Mouse (Mus musculus) adipose tissue, adult 10 weeks (tissue): ENCODE measurements around the gene Map3k11. TPM values are rescaled to one million over a fixed set of nuclear protein-coding genes. Genes with fewer than 3 reads are reported as not detected.

Experiments used
- polyA plus RNA-seq: library from polyadenylated mRNA; stranded (reverse); fragments of 350-450 nt; fragmentation: Illumina TruSeq; extraction: RNeasy Lipid Tissue Mini Kit (QIAGEN cat#74804); gene quantifications from one replicate; pipeline ENCODE4 v1.2.3, GENCODE M21; 2014; ENCODE audit warnings: low read depth, low replicate concordance

Map3k11 gene
- polyA plus RNA-seq: 28.7 TPM

GRCm38 (mm10) chr19:5688200-5689087, at the start of gene Map3k11, which contains the start of gene Pcnx3:
Map3k11 (plus strand) TSS chr19:5688742.
Pcnx3 (minus strand) TSS chr19:5688908.

DNA sequence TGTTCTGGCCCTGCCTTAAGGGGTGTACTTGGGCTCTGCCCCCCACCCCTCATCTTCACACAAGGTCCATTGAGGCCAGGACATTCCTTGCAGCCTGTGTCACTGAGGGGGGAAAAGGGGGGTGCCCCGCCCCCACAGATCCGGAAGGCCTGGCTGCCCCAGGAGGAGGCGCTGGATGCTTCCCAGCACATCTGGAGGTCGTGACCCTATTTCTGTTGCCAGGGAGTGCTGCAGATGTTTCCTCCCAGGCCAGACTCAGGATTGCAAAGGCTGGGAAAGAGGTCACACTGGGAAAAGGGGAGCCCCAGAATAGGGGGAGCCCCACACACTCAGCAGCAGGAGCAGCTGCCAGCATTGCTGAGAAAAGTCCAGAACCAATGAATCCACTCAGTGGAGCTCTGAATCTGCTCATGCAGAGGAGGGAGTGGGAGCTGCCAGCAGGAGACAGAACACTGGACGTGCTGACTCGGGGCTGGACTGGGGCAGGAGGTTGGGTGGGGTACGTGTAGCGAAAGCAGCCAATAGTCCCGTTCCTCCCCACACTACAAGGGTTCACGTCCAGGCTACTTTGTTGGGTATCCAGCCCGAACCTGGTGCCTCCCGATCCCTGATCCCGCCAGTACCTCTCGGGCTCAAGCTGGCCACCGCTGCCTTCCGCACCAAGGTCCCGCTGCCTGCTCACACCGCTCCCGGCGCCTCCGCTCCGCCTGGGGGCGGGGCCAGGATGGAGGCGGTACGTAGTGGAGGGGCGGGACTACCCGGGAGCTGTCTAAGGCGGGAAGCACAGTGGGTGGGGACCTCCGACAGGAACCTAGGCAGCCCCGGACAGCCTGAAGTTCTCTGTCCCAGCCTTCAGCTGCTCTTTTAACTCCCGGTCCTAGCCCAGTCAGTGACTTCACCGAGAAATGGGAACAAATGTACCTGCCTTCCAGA, 25.3 kb upstream of the Map3k11 start, which contains the start of gene Sipa1:
Gene Sipa1, minus strand, starts transcription at position 727 of the 933 bp plus-strand sequence.

GRCm38 (mm10) chr19:5704163-5704800, 15.7 kb downstream of the Map3k11 start, which contains the start of gene Kcnk7:
Kcnk7 (plus strand) TSS chr19:5704367.

GRCm38 (mm10) chr19:5725767-5726515, 37.4 kb downstream of the Map3k11 start, which contains the start of gene Ehbp1l1:
Ehbp1l1 (minus strand) TSS chr19:5726317.

DNA sequence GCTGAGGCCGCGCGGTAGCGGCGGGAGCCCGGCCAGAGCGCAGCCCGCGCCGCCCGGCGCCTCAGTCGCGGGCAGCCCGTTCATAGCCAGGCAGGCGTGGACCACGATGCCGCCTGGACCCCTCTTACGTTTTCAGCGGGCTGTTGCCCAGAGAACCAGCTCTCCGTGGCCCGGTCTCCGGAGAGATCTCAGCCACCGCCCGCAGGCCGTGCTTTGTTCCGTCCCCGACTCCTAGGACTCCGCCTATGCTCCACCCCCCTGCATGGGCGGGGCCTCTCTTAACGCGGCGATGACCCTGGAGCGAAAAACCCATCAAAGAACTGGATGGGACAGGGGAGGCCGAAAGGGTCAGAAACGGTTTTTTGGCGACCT, 40.9 kb downstream of the Map3k11 start, which contains the start of gene Fam89b:
Gene Fam89b, minus strand, starts transcription at position 210 of the 372 bp plus-strand sequence.

DNA sequence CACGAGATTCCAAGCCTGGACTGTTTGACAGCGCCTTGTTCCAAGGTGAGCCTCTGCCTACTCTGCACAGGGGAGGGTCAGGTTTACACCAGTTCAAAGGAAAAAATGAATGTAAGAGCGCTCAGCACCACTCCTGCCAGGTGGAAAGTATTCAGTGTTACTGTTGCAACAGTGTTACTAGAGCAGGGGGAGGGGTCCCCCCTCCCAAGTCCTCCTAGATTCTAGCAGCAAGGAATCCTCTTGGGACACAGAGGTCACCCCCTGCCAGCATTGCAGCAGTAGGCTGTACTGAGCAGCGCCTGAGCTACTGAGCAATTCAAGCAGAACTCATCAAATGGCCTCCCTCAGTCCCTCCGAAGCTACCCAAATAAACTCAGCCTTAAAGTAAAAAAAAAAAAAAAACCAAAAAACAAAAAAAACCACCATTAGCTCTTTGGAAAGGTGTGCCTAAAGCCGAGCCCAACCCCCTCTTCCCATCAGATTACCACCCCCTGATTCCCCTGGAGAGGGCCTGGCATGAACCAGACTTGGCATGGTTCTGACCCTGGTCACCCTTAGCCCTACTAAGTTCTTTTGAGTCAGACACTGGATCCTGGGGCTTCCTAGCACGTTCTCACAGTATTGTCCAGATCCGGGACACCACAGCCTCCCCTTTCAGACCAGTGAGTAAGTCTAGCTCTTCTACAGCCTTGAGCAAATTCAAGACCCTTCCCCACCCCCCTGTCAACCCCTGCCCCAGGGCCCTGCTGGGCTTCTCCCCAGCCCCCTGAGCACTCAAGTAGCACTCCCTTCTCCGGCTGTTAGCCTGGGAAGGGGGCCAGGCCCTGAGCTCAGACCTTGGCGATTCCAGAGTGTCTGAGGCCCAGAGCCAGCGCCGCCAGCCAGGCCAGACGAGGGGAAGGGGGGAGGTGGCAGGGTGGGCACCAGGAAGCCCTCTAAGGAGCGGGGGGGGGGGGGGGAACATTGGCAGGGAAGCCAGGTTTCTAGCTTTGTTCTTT, 52.1 kb downstream of the Map3k11 start, which contains the start of gene Ltbp3:
Gene Ltbp3, plus strand, starts transcription at position 585 of the 998 bp plus-strand sequence.

Other genes starting within 250 kb of the Map3k11 start
- 0.51 TPM for gene Fosl1, start 241.2 kb upstream of the Map3k11 start, polyA plus RNA-seq
- 7.1 TPM for gene Ccdc85b, start 230.8 kb upstream of the Map3k11 start, polyA plus RNA-seq
- 53.3 TPM for gene Fibp, start 228.1 kb upstream of the Map3k11 start, polyA plus RNA-seq
- 1.5 TPM for gene Ctsw, start 220.2 kb upstream of the Map3k11 start, polyA plus RNA-seq
- gene Efemp2, start 214.8 kb upstream of the Map3k11 start, polyA plus RNA-seq: 41.4 TPM
- gene Mus81, start 200.3 kb upstream of the Map3k11 start, polyA plus RNA-seq: 45.1 TPM
- gene Cfl1, start 198.3 kb upstream of the Map3k11 start, polyA plus RNA-seq: 533 TPM
- gene 1700020D05Rik, start 185.0 kb upstream of the Map3k11 start, polyA plus RNA-seq: 6.2 TPM
- 18.9 TPM for gene Snx32, start 178.2 kb upstream of the Map3k11 start, polyA plus RNA-seq
- 2.1 TPM for gene Ovol1, start 128.1 kb upstream of the Map3k11 start, polyA plus RNA-seq
- 5.9 TPM for gene Ap5b1, start 120.7 kb upstream of the Map3k11 start, polyA plus RNA-seq
- gene Rnaseh2c, start 86.9 kb upstream of the Map3k11 start, polyA plus RNA-seq: 47.8 TPM
- 43.1 TPM for gene Kat5, start 78.5 kb upstream of the Map3k11 start, polyA plus RNA-seq
- 47.9 TPM for gene Rela, start 51.3 kb upstream of the Map3k11 start, polyA plus RNA-seq
- 23.3 TPM for gene Sipa1, start 25.0 kb upstream of the Map3k11 start, polyA plus RNA-seq
- gene Pcnx3, start 166 bp downstream of the Map3k11 start, polyA plus RNA-seq: 48.3 TPM
- gene Kcnk7, start 15.6 kb downstream of the Map3k11 start, polyA plus RNA-seq: 0.48 TPM
- gene Ehbp1l1, start 37.6 kb downstream of the Map3k11 start, polyA plus RNA-seq: 30.6 TPM
- 47.1 TPM for gene Fam89b, start 40.9 kb downstream of the Map3k11 start, polyA plus RNA-seq
- gene Ltbp3, start 52.2 kb downstream of the Map3k11 start, polyA plus RNA-seq: 196 TPM
- 96.2 TPM for gene Scyl1, start 82.7 kb downstream of the Map3k11 start, polyA plus RNA-seq
- 8.9 TPM for gene Frmd8, start 186.5 kb downstream of the Map3k11 start, polyA plus RNA-seq
- gene Slc25a45, start 189.1 kb downstream of the Map3k11 start, polyA plus RNA-seq: 18.2 TPM
- 0.92 TPM for gene Tigd3, start 205.4 kb downstream of the Map3k11 start, polyA plus RNA-seq
- 49.7 TPM for gene Dpf2, start 224.3 kb downstream of the Map3k11 start, polyA plus RNA-seq
- 6.9 TPM for gene Cdc42ep2, start 236.1 kb downstream of the Map3k11 start, polyA plus RNA-seq